Mouse (Mus musculus) G1E (cell line): Measurements from ENCODE around the gene Cbx6. TPM values are rescaled to one million over a fixed set of nuclear protein-coding genes. Genes with fewer than 3 reads are reported as not detected.

ENCODE experiments used
- ATAC-seq: 2 replicates; pipeline ENCODE4 v1.8.0; 2016; ENCODE audit warnings: mild to moderate bottlenecking; ENCODE audit not compliant: insufficient number of reproducible peaks, poor library complexity, low FRiP score, severe bottlenecking; ENCODE audit errors: extremely low read depth
- DNase-seq: peaks from one replicate; pipeline ENCODE4 v3.0.0; 2012; ENCODE audit warnings: low spot score
- H3K27me3 ChIP-seq: 2 replicates; pipeline ENCODE4 v1.6.1; 2012; ENCODE audit warnings: mild to moderate bottlenecking, low read length, inconsistent platforms; ENCODE audit not compliant: insufficient read depth
- H3K36me3 ChIP-seq: replicated peaks from 2 replicates; pipeline ENCODE3; 2012; ENCODE audit warnings: mild to moderate bottlenecking, inconsistent platforms
- H3K4me1 ChIP-seq: 2 replicates; pipeline ENCODE4 v1.6.1; 2012; ENCODE audit warnings: low read depth, low read length, inconsistent platforms, mixed read lengths; ENCODE audit not compliant: insufficient read depth
- H3K4me3 ChIP-seq: 2 replicates; pipeline ENCODE4 v1.5.1; 2012; ENCODE audit warnings: low read depth, mild to moderate bottlenecking, inconsistent platforms, low read length, moderate library complexity, mixed read lengths
- H3K9me3 ChIP-seq: replicated peaks from 2 replicates; pipeline ENCODE4 v1.6.1; 2012; ENCODE audit warnings: inconsistent platforms
- CTCF ChIP-seq: IDR thresholded peaks from 2 replicates; pipeline ENCODE4 v1.5.1; 2012; ENCODE audit warnings: low read depth, low read length, inconsistent platforms, mixed read lengths
- GATA1 ChIP-seq: IDR thresholded peaks from 2 replicates; pipeline ENCODE4 v1.6.1; 2012; ENCODE audit warnings: borderline replicate concordance, low read length, inconsistent platforms, mixed read lengths
- GATA2 ChIP-seq: IDR thresholded peaks from 2 replicates; pipeline ENCODE4 v1.6.1; 2012; ENCODE audit warnings: low read depth, low read length, inconsistent platforms, borderline replicate concordance
- POLR2AphosphoS5 ChIP-seq: IDR thresholded peaks from 2 replicates; pipeline ENCODE4 v1.6.1; 2012; ENCODE audit warnings: low read depth, low read length, inconsistent platforms; ENCODE audit not compliant: insufficient replicate concordance
- TAL1 ChIP-seq: conservative IDR thresholded peaks from 2 replicates; pipeline ENCODE4 v1.6.1; 2012; ENCODE audit warnings: low read depth, low read length, inconsistent platforms, mixed read lengths
- polyA plus RNA-seq: library from polyadenylated mRNA; stranded (reverse); fragments of >175 nt; gene quantifications from 2 replicates; pipeline ENCODE4 v1.2.3, GENCODE M21; 2012
- total RNA-seq, 2 experiments: library from RNA; stranded (forward) in 1 of 2; stranded (reverse) in 1 of 2; fragments of 200-1000 nt in 1 of 2; fragments of >200 nt in 1 of 2; fragmentation: Nextera tagmentation in 1 of 2; gene quantifications; 2 replicates each; pipeline ENCODE4 v1.2.3; 2014 to 2017

The Cbx6 gene
- total and polyA plus RNA-seq, 3 experiments = 1.4 to 6.1 (median 5.9) TPM

- H3K27me3 ChIP-seq = peaks cover 19% of the 10 kb centered on the region
- TF ChIP-seq GATA2 (no peak), POLR2AphosphoS5 (no peak), CTCF (no peak), TAL1 (no peak), GATA1 (no peak)
- H3K9me3 ChIP-seq = no peaks in the 10 kb centered on the region
- DNase-seq (peak; percentile 65), ATAC-seq (no peak)
- H3K4me1 ChIP-seq = no peaks in the 10 kb centered on the region
- H3K4me3 ChIP-seq = no peak overlapping the region
- H3K36me3 ChIP-seq = no peaks in the 10 kb centered on the region
These were observed 43.0 kb downstream of the Cbx6 start for GRCm38 (mm10) chr15:79791502-79791901.

DNA sequence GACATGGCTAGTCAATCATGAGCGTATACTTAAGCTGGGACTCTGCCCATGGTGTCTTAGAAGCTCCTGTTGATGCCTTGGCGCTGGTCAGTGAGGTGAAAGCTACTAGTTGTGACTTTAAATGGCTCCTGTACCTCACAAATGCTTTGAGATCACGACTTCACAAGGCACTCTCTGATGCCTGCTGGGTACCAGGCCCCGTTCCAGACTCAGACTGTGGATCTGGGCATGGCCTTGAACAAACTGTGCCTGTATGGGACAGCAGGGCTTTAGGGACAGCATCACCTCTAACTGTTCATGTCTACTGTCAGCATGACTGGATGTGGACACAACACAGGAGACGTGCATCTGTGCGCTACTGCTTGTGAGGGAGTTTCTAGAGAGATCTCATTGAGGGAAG is 43.6 kb downstream of the Cbx6 start:
- Histone ChIP-seq H3K4me3 (no peak overlapping the region), H3K9me3 (no peaks in the 10 kb centered on the region), H3K4me1 (no peaks in the 10 kb centered on the region), H3K36me3 (no peaks in the 10 kb centered on the region), H3K27me3 (peaks cover 24% of the 10 kb centered on the region)
- no peak for TF ChIP-seq GATA2
- TF ChIP-seq GATA1 = no peak
- no peak for TF ChIP-seq POLR2AphosphoS5
- TF ChIP-seq CTCF = no peak
- no peak for TF ChIP-seq TAL1
- DNase-seq (no peak), ATAC-seq (no peak)

DNA sequence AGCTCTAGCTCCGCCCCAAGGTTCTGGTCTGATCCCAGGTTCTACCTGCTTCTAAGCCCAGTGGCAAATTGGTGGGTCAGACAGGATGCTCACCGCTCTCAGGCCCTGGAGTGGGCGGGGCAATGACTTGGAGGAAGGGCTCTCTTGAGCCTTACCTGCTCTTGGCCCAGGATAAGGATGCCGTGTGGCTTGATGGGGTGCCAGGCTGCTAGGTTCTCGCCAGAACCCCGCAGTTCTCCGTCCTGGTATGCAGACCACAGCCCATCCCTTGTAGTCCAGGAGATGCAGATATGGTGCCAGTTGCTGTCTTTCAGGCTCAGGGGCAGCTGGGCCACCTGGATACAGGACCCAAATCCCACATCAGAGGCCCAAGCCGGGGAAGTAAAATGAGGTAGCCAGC is 44.4 kb downstream of the Cbx6 start:
- no peak for TF ChIP-seq POLR2AphosphoS5
- no peak for TF ChIP-seq CTCF
- TF ChIP-seq TAL1 = no peak
- TF ChIP-seq GATA2 = no peak
- no peak for TF ChIP-seq GATA1
- no peaks in the 10 kb centered on the region for H3K9me3 ChIP-seq
- DNase-seq (no peak), ATAC-seq (no peak)
- H3K36me3 ChIP-seq = no peaks in the 10 kb centered on the region
- peaks cover 25% of the 10 kb centered on the region for H3K27me3 ChIP-seq
- no peak overlapping the region for H3K4me3 ChIP-seq
- no peaks in the 10 kb centered on the region for H3K4me1 ChIP-seq

DNA sequence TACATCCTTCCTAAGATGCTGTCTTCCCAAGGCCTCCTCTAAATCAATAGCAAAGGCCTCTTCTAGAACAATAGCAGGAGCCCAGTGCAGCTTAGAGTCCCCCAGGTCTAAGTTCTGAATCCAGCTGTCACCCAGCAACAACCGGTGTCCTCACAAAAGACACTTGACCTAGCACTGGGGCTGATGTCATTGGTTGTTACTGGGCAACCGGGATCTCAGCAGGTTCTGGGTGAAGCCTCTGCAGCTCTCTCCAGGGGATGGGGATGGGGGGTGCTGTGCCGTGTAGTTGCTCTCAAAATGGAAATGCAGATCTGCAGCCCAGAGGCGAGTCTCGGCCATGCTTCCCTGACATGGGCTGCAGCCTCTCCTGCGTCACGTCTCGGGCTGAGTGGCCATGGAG is 46.7 kb downstream of the Cbx6 start:
- no peaks in the 10 kb centered on the region for H3K4me1 ChIP-seq
- no peaks in the 10 kb centered on the region for H3K9me3 ChIP-seq
- H3K27me3 ChIP-seq = peaks cover 24% of the 10 kb centered on the region
- ATAC-seq = no peak
- TF ChIP-seq CTCF (no peak), GATA2 (no peak), GATA1 (no peak), TAL1 (no peak), POLR2AphosphoS5 (no peak)
- no peak for DNase-seq
- H3K4me3 ChIP-seq = no peak overlapping the region
- H3K36me3 ChIP-seq = no peaks in the 10 kb centered on the region

DNA sequence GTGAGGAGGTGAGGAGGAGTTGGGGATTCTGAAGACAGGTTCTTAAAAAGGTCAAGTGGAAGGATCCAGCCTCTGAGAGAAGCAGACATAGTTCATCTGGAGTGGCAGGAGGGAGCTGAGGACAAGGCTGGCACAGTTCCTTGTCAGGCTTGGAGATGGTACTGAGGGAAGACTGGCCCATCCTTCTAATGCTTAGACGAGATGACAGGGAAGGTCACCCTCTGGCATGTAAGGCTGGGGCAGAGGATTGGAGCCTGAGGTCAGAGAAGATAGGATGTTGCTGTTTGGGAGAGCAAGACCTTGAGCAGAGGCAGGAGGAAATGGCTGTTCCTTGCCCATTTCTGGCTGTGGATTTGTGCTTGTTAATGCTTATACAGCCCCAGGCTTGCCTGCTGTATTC is 49.4 kb downstream of the Cbx6 start:
- TF ChIP-seq TAL1 (no peak), GATA1 (no peak), GATA2 (no peak), CTCF (no peak), POLR2AphosphoS5 (no peak)
- Histone ChIP-seq H3K36me3 (no peaks in the 10 kb centered on the region), H3K4me3 (no peak overlapping the region), H3K4me1 (no peaks in the 10 kb centered on the region), H3K27me3 (peaks cover 28% of the 10 kb centered on the region), H3K9me3 (no peaks in the 10 kb centered on the region)
- no peak for DNase-seq
- no peak for ATAC-seq

DNA sequence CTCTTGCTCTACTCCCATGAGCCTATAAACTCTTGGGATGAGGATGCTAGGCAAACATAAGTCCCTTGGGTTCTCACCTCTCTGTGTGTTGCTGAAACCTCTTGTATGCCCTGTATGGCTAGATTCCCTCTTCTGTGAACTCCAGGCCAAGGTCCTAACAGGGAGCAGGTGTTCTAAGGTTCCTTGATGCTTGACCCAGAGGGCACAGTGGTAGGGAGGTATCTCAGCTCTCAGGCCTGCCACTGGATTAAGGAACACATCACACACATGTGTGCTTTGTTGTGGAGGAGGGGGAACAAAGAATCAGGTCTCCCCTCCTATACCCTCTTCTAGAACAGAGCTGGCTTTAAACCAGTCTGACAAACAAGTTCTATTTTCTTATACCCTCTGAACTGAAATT is 56.7 kb downstream of the Cbx6 start, which contains the start of gene Dnal4:
TSS of gene Dnal4 (minus strand) at position 101 of the 400 bp plus-strand sequence.
- Histone ChIP-seq H3K4me3 (no peak within 1 kb of the TSS), H3K36me3 (peaks cover under 1% of the 10 kb centered on the region), H3K27me3 (peaks cover 16% of the 10 kb centered on the region), H3K4me1 (peaks cover 26% of the 10 kb centered on the region), H3K9me3 (no peaks in the 10 kb centered on the region)
- DNase-seq (no peak), ATAC-seq (no peak)
- no peak for TF ChIP-seq CTCF
- TF ChIP-seq GATA2 = no peak
- no peak for TF ChIP-seq POLR2AphosphoS5
- no peak for TF ChIP-seq TAL1
- TF ChIP-seq GATA1 = no peak

GRCm38 (mm10) chr15:79775662-79776061 is 58.8 kb downstream of the Cbx6 start:
- Histone ChIP-seq H3K9me3 (no peaks in the 10 kb centered on the region), H3K27me3 (peaks cover 10% of the 10 kb centered on the region), H3K36me3 (peaks cover 13% of the 10 kb centered on the region), H3K4me3 (no peak overlapping the region), H3K4me1 (peaks cover 28% of the 10 kb centered on the region)
- ATAC-seq (no peak), DNase-seq (no peak)
- TF ChIP-seq POLR2AphosphoS5 = no peak
- TF ChIP-seq GATA1 = no peak
